Mouse (Mus musculus): ENCODE data around the gene Gna14.

Gene Gna14

DNA sequence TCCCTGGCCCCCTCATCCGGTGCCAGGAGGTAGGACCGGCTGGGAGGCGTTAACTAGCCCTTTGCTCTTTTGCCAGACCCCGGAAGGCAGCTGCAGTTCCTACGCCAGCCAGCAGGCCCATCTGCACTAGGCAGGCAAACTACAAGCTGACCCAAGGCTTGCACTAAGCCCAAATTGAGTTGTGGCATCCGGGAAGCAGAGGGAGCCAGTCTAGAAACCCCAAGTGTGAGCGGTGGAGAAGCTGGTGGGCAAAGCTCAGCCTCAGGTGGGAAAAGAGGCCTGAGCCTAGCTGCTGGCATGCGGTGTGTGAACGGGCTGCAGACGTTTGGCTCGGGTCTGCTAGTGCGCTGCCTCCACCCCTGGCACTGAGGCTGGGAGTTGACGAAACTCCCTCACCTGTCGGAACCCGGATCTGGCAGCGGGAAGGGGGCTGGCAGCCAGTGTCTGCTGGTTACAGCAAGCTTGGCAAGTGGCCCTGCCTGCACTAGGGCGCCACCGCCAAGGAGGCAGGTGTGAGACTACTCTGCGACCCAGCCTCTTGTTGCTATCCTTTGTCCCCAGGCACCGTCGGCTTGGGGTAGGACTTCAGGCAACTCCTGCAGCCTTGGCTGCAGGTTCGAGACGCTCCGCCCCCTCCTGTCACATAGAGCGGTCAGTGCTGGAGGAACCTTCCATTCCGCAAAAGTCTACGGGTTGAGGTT, at the start of gene Gna14:
Gna14 (plus strand) TSS at position 232 of the 701 bp plus-strand sequence.
- in situ Hi-C loops (cut with MseI, MboI) = no loop called here

DNA sequence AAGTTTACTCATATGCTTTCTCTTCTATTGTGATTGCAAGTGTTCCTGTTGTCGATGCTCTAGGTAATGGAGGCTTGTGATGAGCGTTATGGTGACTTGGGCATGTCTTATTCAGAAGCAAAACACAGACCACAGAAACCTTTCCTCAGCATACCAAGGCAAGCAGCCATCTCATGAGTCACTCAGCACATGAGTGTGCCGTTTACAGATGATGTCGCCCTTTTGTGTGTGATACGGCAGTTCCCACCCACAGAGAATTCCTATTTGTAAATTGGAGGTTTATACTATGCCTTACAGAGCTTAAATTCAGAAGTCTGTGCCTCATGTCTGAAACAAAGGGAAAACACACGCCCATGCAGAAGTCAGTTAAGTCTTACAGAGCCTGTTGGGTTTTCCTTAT, 49.0 kb upstream of the Gna14 start:
- in situ Hi-C loops (cut with MseI, MboI) = no loop called here

DNA sequence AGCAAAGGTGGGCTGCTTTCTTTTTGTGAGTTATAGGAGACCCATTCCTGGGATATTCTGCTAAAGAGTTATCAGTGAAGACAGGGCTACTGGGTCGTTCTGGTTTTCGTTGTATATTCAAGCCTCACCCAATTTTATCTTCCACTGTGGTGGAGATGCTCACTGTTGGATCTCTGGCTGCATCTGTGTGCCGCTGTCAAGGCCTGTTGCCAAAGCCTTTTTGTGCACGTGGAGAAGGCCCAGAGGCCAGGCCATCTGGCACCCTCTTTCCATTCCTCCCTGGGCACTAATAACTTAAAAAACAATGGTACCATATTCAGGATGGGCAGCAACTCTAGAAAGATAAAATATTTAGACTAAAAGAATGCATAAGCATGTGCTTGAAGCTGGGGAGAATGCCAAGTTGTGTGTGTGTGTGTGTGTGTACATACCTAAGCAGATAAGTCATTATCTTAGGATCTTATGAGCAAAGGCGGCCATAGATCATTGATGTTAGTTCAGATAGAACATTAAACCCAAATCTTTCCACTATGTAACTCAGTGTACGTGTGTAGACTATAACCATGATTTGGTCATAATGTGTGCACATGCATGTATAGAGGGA, 45.3 kb upstream of the Gna14 start:
- in situ Hi-C loops (cut with MseI, MboI) = no loop called here

DNA sequence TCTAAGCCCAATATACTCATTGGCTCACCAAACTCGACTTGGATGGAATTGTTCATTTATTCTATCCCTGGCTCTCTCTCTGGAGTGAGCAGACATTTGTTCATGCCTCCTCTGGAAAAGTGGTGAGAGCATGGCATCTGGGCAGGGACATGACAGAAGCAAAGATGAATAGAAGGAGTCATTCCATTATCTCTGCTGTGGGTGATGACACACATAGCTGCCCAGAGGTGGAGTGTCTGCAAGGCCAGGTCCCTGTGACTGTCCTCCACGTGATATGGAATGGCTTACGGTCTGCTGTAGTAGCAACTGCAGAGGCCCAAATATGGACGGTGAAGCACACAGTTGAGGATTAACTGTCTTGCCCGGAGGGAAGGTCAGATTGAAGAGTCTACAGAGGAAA, 41.2 kb upstream of the Gna14 start:
- in situ Hi-C loops (cut with MseI, MboI) = no loop called here

DNA sequence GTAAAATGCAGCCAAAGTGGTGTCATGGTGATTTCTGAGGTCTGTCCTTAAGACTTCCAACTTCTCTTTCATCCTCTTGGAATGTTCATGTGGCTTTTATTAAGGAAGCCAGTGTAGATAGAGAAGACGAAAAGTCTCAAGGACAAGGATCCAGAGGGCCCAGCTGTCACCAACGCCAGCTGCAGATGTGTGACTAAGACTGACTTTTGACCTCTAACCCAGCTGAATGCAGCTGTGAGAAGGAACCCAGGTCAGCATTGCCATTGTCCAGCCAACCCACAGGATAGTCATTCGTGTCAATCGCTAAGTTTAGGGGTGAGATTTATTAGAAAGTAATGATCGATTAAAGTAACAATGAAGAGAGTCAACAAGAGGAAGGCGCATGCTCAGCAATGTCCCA, 32.5 kb upstream of the Gna14 start:
- in situ Hi-C loops (cut with MseI, MboI) = no loop called here

DNA sequence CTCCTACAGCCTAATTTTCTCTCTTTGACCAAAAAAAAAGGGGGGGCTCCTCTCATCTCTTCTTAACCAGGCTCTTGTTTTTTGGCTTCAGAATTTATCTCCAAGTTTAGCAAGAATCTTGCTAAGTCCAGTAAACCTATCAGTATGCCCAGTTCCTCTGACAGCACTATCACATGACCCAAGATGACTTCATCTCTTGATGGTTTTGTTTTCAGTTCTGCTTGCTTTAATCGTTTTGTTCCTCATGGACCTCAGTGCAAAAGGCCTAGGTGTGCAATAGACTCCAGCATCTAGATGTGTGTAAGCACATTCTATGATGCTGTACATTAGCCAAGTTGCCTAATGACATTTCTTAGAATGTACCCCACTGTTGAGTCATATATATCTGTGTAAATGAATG, 27.8 kb upstream of the Gna14 start:
- in situ Hi-C loops (cut with MseI, MboI) = no loop called here

DNA sequence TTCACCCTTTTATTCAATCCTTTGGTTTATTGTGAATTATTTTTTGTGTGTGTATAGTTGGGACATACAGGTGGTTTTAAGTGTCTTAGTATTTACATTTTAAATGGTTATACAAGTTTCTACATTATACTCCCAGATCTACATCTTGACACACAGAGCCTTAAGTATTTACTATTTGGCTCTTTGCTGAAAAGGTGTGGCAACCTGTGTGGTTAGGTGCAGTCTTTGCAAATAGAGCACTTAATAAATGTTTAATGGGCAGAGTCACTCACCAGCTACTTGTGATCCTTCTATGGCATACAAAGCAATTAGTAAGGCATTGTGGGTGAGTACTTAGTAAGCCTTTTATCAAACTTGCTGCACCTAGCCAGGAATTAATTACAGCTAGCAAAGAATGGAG, 24.3 kb upstream of the Gna14 start:
- in situ Hi-C loops (cut with MseI, MboI) = no loop called here

DNA sequence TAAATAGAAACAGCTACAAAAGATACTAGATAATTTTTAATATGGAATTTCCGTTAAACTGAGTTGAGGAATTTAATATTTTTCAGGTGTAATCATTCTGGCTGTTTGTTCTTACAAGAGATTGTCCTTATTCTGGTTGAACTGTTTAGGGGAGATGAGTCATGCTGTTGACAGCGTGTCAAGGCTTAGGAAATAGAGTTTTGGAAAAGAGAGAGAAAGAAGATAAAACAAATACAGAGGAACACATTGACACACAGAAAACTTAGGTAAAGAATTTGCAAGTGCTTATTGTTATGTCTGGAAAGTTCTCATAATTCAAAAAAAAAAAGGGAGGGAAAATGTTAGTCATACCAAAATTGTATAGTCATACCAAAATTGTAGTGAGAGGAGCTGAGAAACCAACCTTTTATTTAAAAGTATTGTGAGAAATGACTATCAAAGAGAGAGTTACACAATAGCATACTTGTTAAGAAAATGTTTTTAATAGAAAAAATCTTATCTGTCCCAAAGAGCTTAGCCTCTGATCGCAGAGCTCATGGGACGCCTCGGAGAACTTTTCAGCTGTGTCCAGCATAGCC, 17.4 kb upstream of the Gna14 start:
- in situ Hi-C loops (cut with MseI, MboI) = no loop called here

DNA sequence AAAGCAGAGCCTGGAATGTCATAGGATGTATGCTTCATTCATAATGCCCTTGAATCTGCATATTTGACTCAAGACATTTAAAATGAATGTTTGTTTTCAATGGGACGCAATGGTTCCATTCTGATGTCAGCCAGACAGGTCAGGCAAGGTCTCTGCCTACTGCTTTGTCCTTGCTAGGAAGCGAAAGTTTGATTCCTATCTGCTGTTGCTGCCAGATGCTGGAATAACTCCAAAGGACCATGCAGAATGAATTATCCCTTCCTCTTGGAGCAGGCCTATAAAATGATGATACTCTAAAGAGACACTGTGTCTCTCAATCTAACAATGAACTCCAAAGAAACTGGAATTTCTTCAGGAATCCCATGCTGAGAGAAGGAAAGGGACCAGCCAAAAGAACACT, 10.0 kb upstream of the Gna14 start:
- in situ Hi-C loops (cut with MseI, MboI) = no loop called here

DNA sequence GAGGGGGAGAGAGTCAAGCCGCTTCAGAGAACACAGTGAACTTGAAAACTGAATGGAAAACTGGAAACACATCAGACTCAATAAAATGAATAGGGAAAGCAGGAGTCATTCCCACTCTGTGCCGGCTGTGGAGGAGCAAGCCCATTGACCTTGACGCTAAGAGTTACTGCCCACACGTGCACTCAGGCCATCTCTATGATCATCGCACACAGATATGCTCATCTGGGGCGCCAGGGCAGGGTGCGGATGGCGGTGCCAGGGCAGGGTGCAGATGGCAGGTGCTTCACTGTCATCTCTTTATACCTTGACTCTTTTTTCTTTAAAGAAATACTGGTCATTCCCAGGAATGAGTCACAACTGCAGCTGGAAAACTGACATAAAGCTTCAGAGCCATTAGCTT, 4.2 kb upstream of the Gna14 start:
- in situ Hi-C loops (cut with MseI, MboI) = no loop called here

DNA sequence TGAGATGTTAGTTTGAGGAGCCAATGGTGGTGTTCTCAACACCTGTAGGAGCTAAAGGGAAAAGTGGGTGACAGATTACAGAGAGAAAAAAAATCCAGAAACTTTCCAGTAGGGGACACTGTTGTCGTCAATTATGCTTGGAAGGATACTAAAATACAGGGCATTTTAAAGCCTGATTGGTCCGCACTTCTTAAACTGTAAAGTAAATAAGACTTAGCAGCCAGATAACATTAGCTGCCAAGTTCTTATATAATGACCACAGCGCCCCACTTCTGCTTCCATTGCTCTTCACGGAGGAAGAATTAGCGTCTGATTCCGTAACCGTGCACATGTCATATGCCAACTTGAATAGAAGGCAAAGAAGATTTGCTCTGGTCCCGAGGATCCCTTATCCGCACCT, 683 bp upstream of the Gna14 start:
- in situ Hi-C loops (cut with MseI, MboI) = no loop called here

DNA sequence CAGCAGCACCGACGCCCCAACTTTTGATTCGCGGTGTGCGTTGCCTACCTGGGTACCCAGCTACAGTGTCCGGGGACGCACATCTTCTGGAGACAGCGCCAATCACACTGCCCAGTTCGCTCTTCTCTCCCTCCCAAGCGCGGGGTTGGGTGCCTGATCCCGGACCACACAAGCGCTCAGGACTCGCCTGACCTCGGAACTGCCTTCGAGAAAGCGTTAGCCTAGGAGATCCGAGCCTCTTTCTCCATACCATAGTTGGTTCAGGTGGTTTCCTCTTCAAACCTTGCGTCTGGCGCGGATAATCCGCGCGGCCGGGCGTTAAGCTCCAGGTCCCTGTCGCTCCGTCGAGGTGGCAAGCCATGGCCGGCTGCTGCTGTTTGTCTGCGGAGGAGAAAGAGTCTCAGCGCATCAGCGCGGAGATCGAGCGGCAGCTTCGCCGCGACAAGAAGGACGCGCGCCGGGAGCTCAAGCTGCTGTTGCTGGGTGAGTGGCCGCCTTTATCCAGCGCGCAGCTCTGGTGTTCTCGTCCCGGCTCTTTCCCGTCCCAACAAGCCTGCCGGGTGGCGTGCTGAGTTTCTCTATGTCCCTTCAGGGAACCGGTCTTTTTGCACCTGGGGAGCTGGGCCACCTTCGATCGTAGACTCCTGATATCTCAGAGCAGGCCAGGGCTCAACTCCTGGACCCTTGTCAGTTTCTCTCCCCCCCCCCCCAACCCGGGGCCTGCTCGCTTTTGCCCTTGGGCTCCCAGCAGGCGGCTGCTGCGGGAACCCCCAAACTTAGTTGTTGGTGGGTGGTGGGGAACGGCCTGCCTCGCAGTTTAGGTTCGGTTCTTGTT, 990 bp downstream of the Gna14 start:
- in situ Hi-C loops (cut with MseI, MboI) = no loop called here

DNA sequence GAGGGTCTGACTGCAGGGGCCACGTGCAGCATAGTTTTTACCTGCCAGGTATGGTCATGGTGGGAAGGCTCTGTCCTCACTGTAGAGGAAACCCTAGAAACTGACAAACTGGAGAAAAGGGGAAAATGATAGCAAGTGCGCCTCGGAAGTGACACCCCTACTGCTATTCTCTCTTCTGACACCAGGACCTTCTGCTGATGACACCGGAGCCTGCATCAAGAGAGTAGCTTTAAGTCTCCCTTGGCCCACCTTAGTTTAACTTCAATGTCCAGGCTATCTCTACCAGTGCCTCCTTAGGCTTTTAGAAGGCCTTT, 1.6 kb downstream of the Gna14 start:
- in situ Hi-C loops (cut with MseI, MboI) = no loop called here

DNA sequence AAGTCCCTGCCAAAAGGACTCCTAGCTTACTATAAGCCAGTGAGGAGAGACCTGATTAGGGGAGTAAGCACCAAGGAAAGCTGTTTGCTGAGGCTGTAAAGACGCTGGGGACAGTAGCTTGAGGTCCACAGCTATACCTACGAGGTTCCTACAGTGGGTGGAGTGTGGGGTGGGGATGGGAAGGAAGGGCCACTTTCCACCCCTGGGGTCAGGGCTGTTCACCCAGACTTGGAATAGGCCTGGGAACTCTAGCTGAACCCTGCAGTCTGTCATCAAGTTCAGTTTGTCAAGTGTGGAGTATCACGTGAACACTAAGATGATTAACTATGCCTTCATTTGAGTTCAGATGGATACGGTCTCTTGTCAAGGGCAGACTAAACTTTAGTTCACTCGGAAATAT, 2.3 kb downstream of the Gna14 start:
- in situ Hi-C loops (cut with MseI, MboI) = no loop called here

DNA sequence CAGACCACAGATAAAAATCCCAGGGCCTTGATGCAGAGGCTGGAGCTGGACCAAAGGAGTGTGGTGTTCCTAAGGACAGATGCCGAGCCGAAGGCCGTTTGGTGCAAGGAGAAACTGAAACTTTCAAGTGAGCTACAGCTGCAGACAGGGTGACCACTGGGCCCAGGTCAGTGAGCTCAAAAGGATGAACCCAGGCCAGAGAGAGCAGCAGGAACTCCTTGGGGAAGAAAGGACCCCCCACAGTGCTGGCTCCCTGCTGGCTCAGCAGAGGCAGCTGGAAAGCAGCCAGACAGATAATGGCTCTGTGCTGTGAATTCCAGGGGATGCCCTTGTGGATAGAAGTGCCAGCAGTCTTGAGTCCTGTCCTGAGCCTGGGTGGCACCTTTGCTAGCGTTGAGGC, 3.7 kb downstream of the Gna14 start:
- in situ Hi-C loops (cut with MseI, MboI) = no loop called here

DNA sequence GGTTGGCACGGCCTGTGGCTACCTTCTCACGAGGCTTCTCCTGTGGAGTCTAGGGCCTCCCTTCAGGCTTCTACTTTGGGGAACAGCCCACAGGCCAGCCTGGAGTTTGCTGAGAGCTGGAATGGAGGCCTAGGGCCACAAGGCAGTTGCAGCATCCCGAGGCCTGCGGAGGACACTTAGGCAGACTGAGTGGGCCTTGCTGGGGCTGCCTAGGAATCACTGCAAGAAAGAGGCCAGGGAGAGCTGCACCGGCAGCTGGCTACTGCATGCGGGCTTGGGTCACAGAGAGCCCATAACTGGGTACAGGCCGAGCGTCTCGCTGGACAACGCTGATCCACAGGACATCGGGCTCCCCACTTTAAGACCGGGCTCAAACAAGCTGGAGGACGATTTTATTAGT, 4.3 kb downstream of the Gna14 start:
- in situ Hi-C loops (cut with MseI, MboI) = no loop called here

DNA sequence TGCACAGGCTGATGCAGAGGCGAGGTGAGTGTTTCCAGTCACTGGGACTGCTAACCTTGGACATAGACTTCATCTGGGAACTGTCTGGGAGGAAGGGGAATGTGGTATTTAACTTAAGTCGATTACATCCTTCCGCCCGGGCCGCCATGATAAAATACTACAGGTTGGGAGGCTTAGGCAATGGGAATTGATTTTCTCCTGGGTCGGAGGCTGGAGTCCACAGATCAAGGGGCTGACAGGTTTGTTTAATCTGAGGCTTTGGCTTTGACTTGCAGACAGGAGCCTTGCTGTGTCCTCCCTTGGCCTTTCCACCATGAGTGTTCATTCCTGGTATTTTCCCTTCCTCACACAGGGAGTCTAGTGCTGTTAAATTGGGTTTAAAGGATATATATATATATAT, 5.8 kb downstream of the Gna14 start:
- in situ Hi-C loops (cut with MseI, MboI) = no loop called here

DNA sequence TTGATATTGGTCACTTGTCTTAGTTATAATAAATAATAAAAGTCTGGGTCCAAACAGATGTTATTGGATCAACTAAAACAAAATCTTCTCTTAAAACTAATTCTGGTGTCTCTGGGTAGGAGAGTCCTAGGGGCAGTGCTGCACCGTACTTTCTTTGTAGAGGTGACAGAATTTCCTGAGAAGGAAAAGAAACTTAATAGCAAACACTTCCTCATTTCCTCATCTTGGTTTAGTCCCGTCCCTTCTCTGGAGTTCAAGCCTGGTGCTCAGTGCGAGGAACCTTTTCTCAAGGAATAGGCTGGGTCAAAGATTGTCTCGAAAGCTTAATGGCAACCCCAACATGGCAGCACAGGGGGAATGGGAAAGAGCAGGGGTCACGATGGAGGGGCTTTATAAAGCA, 7.8 kb downstream of the Gna14 start:
- in situ Hi-C loops (cut with MseI, MboI) = no loop called here

DNA sequence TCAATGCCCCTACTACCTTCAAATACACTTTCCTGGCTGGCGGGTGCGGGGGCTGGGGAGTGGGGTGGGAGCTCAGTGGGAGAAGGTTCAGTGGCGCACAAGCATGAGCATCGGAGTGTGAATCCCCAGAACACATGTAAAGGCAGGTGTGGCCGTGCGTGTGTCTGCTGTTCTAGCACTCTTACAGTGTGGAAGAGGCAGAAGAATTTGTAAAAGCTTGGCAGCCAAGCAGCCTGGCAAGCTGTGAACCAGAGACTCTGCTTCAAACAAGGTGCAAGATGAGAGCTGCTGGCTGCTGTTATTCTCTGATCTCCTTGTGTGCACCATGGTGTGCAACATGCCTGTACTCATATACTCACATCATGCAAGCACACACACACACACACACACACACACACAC, 11.1 kb downstream of the Gna14 start:
- in situ Hi-C loops (cut with MseI, MboI) = no loop called here

DNA sequence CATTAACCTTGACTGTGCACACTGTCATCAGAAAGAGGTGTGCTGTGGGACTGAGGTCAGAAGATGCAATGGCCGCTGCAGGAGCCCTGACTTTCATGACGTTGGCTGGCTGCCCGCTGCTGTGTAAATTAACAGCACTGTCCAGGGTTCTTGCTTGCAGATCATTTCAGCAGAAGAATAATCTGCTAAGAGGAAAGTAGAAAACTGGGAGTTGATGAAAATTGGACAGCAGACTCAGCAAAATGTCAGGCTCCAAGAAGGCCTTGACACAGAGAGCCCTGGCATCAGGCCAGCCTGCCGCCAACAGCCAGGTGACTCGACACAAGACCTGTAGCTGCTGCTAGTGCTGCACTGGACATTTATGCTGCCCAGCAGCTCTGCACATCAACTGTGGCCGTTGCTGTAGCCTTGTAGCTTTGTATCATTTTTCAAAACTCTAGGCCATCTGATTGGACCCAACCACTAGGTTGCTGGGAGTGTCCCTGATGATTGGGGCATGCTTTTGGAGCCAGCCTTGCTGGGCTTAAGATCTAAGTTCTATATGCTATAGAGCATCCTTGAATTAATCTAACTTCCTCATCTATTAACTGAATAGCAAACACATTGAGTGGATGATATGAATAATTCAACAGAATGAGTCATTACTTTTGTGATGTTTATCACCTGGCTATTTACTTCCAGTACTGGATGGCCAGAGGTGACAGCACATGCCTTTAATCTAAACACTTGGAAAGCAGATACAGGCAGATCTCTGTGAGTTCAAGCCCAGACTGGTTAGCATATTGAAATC, 12.5 kb downstream of the Gna14 start:
- in situ Hi-C loops (cut with MseI, MboI) = no loop called here

DNA sequence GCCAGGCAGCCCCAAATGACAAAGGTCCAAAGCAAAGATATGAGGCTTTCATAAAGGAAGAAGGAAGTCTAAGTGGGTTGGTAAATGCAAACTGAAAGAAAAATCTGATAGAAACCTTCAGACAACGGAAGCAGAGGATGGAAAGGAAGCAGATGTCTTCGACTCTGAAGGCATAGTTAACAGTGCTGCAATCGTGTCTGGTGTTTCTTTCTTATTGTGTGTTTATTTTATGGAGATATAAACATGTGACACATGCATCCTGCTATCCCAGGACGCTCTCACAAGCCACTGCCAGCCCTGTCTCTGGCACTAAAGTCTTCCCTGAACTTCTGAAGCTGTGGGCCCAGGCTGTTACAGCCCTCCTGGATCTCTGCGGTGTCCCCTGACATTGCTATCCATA, 13.2 kb downstream of the Gna14 start:
- in situ Hi-C loops (cut with MseI, MboI) = no loop called here

DNA sequence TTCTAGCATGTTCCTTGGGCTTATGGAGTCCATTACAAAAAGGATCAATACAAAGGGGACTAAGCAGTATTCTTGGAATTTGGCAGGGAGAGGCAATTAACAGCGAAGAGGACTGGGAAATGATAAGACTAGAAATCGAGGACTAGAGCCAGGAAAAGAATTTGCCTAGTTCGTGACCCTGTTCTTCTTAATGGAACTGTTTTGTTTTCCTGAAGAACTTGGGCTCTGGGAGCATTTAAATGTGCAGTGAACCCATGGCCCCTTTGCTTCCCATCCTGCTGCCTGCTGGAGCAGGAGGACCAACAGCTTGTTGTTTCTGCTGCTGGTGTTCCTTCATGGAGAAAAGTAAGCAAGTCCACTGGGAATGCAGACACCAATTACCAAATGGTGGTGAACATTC, 15.3 kb downstream of the Gna14 start:
- in situ Hi-C loops (cut with MseI, MboI) = no loop called here

Data from mouse trophoblast stem cell (cell line).